Mouse (Mus musculus) CH12.LX (cell line): Measurements from ENCODE around the gene B4galt2. TPM values are rescaled to one million over a fixed set of nuclear protein-coding genes. Genes with fewer than 3 reads are reported as not detected.

Source experiments
- DNase-seq: peaks from one replicate; pipeline ENCODE4 v3.0.0-alpha.2; 2013; ENCODE audit errors: extremely low read depth
- H3K27ac ChIP-seq: 2 replicates; pipeline ENCODE4 v1.5.1; 2012; ENCODE audit warnings: low read depth, mild to moderate bottlenecking, control low read depth, moderate library complexity; ENCODE audit not compliant: insufficient read depth
- H3K27me3 ChIP-seq: replicated peaks from 2 replicates; pipeline ENCODE3; 2012; ENCODE audit warnings: inconsistent platforms
- H3K36me3 ChIP-seq, 2 experiments: replicated peaks in 1 of 2; 2 replicates each; pipeline versions ENCODE3 to v1.6.1; 2012; ENCODE audit warnings: inconsistent platforms in 1 of 2, low read length in 1 of 2, mild to moderate bottlenecking in 1 of 2, mixed read lengths in 1 of 2, moderate library complexity in 1 of 2; ENCODE audit not compliant: control insufficient read depth in 1 of 2, insufficient read depth in 1 of 2
- H3K4me1 ChIP-seq, 2 experiments: 2 replicates each; pipeline ENCODE4 v1.6.1; 2012; ENCODE audit warnings: inconsistent platforms in 1 of 2, moderate library complexity in 1 of 2; ENCODE audit not compliant: insufficient read depth in 2 of 2, control insufficient read depth in 1 of 2
- H3K4me2 ChIP-seq: 2 replicates; pipeline ENCODE4 v1.6.1; 2012; ENCODE audit warnings: low read depth, mild to moderate bottlenecking, control low read depth; ENCODE audit not compliant: poor library complexity, insufficient read depth, severe bottlenecking
- H3K4me3 ChIP-seq, 3 experiments: fragments of 150-350 bp in 1 of 3; sonication (generic) in 1 of 3; replicated peaks in 1 of 3; 2 replicates each; pipeline versions ENCODE3 to v1.5.1; 2011 to 2012; ENCODE audit warnings: low read depth in 2 of 3, low read length in 2 of 3, mild to moderate bottlenecking in 2 of 3, moderate library complexity in 2 of 3, control low read depth in 1 of 3, improper control_type of control experiment in 1 of 3, inconsistent platforms in 1 of 3, mixed read lengths in 1 of 3; ENCODE audit not compliant: poor library complexity in 1 of 3
- H3K79me2 ChIP-seq: replicated peaks from 2 replicates; pipeline ENCODE4 v1.6.1; 2012; ENCODE audit warnings: mild to moderate bottlenecking, moderate library complexity; ENCODE audit not compliant: control insufficient read depth, poor library complexity, insufficient read depth, severe bottlenecking; ENCODE audit errors: extremely low read depth
- H3K9ac ChIP-seq: 2 replicates; pipeline ENCODE4 v1.6.1; 2012; ENCODE audit warnings: low read depth, mild to moderate bottlenecking, control low read depth, moderate library complexity; ENCODE audit not compliant: insufficient read depth
- H3K9me3 ChIP-seq: replicated peaks from 2 replicates; pipeline ENCODE3; 2012; ENCODE audit warnings: low read length, inconsistent platforms, mixed read lengths
- CHD1 ChIP-seq: IDR thresholded peaks from 2 replicates; pipeline ENCODE4 v1.6.1; 2012; ENCODE audit warnings: low read depth, low read length, improper control_type of control experiment, inconsistent platforms
- CHD2 ChIP-seq: IDR thresholded peaks from 2 replicates; pipeline ENCODE4 v1.6.1; 2011; ENCODE audit warnings: low read length, improper control_type of control experiment
- CTCF ChIP-seq, 2 experiments: IDR thresholded peaks in 1 of 2; conservative IDR thresholded peaks in 1 of 2; 2 replicates each; pipeline ENCODE4 v1.5.1; 2011 to 2012; ENCODE audit warnings: low read depth in 2 of 2, low read length in 2 of 2, improper control_type of control experiment in 1 of 2, inconsistent platforms in 1 of 2, mild to moderate bottlenecking in 1 of 2, moderate library complexity in 1 of 2
- E2F4 ChIP-seq: IDR thresholded peaks from 2 replicates; pipeline ENCODE4 v1.6.1; 2011; ENCODE audit warnings: low read depth, low read length, improper control_type of control experiment; ENCODE audit not compliant: insufficient replicate concordance
- ELF1 ChIP-seq: IDR thresholded peaks from 2 replicates; pipeline ENCODE4 v1.6.1; 2014; ENCODE audit warnings: low read depth, mild to moderate bottlenecking, inconsistent platforms, low read length, improper control_type of control experiment
- ETS1 ChIP-seq: conservative IDR thresholded peaks from 2 replicates; pipeline ENCODE4 v1.6.1; 2012; ENCODE audit warnings: low read depth, mild to moderate bottlenecking, inconsistent platforms, low read length, improper control_type of control experiment, moderate library complexity
- GABPA ChIP-seq: IDR thresholded peaks from 2 replicates; pipeline ENCODE4 v1.6.1; 2012; ENCODE audit warnings: low read depth, low read length, improper control_type of control experiment, inconsistent platforms; ENCODE audit not compliant: insufficient replicate concordance
- HCFC1 ChIP-seq: IDR thresholded peaks from 2 replicates; pipeline ENCODE4 v1.6.1; 2012; ENCODE audit warnings: low read depth, mild to moderate bottlenecking, inconsistent platforms, low read length, improper control_type of control experiment
- JUND ChIP-seq: conservative IDR thresholded peaks from 2 replicates; pipeline ENCODE4 v1.6.1; 2011; ENCODE audit warnings: low read depth, low read length, improper control_type of control experiment
- KAT2A ChIP-seq: IDR thresholded peaks from 2 replicates; pipeline ENCODE4 v1.6.1; 2012; ENCODE audit warnings: low read length, improper control_type of control experiment, inconsistent platforms; ENCODE audit not compliant: insufficient replicate concordance
- MAFK ChIP-seq: IDR thresholded peaks from 2 replicates; pipeline ENCODE4 v1.6.1; 2011; ENCODE audit warnings: low read length, improper control_type of control experiment; ENCODE audit not compliant: insufficient replicate concordance
- MAX ChIP-seq: IDR thresholded peaks from 2 replicates; pipeline ENCODE4 v1.6.1; 2011; ENCODE audit warnings: low read length, improper control_type of control experiment
- MAZ ChIP-seq: IDR thresholded peaks from 2 replicates; pipeline ENCODE4 v1.6.1; 2012; ENCODE audit warnings: low read depth, mild to moderate bottlenecking, inconsistent platforms, low read length, improper control_type of control experiment, moderate library complexity
- NELFE ChIP-seq: IDR thresholded peaks from 2 replicates; pipeline ENCODE4 v1.6.1; 2011; ENCODE audit warnings: low read depth, low read length, improper control_type of control experiment
- NRF1 ChIP-seq: IDR thresholded peaks from 2 replicates; pipeline ENCODE4 v1.6.1; 2014; ENCODE audit warnings: low read depth, mild to moderate bottlenecking, inconsistent platforms, low read length, improper control_type of control experiment, moderate library complexity
- POLR2A ChIP-seq: IDR thresholded peaks from 2 replicates; pipeline ENCODE4 v1.6.1; 2011; ENCODE audit warnings: low read depth, mild to moderate bottlenecking, improper control_type of control experiment, low read length
- POLR2AphosphoS2 ChIP-seq: IDR thresholded peaks from 2 replicates; pipeline ENCODE4 v1.6.1; 2011; ENCODE audit warnings: low read depth, low read length, improper control_type of control experiment
- RCOR1 ChIP-seq: conservative IDR thresholded peaks from 2 replicates; pipeline ENCODE4 v1.6.1; 2012; ENCODE audit warnings: low read depth, mild to moderate bottlenecking, inconsistent platforms, low read length, improper control_type of control experiment
- SIN3A ChIP-seq: IDR thresholded peaks from 2 replicates; pipeline ENCODE4 v1.6.1; 2012; ENCODE audit warnings: low read length, improper control_type of control experiment, inconsistent platforms
- TBP ChIP-seq: conservative IDR thresholded peaks from 2 replicates; pipeline ENCODE4 v1.6.1; 2011; ENCODE audit warnings: low read depth, low read length, improper control_type of control experiment
- TCF12 ChIP-seq: IDR thresholded peaks from 2 replicates; pipeline ENCODE4 v1.6.1; 2014; ENCODE audit warnings: low read depth, mild to moderate bottlenecking, inconsistent platforms, low read length, improper control_type of control experiment
- USF1 ChIP-seq: IDR thresholded peaks from 2 replicates; pipeline ENCODE4 v1.6.1; 2014; ENCODE audit warnings: low read depth, mild to moderate bottlenecking, inconsistent platforms, low read length, improper control_type of control experiment
- ZC3H11A ChIP-seq: IDR thresholded peaks from 2 replicates; pipeline ENCODE4 v1.6.1; 2012; ENCODE audit warnings: low read depth, mild to moderate bottlenecking, inconsistent platforms, low read length, improper control_type of control experiment
- ZKSCAN1 ChIP-seq: IDR thresholded peaks from 2 replicates; pipeline ENCODE4 v1.6.1; 2012; ENCODE audit warnings: low read depth, inconsistent platforms, low read length, improper control_type of control experiment, borderline replicate concordance
- ZMIZ1 ChIP-seq: IDR thresholded peaks from 2 replicates; pipeline ENCODE4 v1.6.1; 2012; ENCODE audit warnings: low read depth, mild to moderate bottlenecking, inconsistent platforms, low read length, improper control_type of control experiment
- ZNF384 ChIP-seq: IDR thresholded peaks from 2 replicates; pipeline ENCODE4 v1.6.1; 2012; ENCODE audit warnings: low read depth, low read length, improper control_type of control experiment, inconsistent platforms
- dilution Hi-C: fragments of 300-500 bp; cut with MboI; formaldehyde crosslinking; loops from 2 replicates; pipeline ENCODE4 v1.14.3; 2020; ENCODE audit warnings: low sequenced_read_pairs; ENCODE audit not compliant: extremely low pct_unique_long_range_greater_than_20kb, extremely low pct_ligation_motif_present
- in situ Hi-C: fragments of 300-500 bp; cut with MboI; formaldehyde crosslinking; loops from 3 replicates; pipeline ENCODE4 v1.14.3; 2019; ENCODE audit warnings: low sequenced_read_pairs, low pct_ligation_motif_present, low pct_unique_long_range_greater_than_20kb, mixed read lengths
- polyA plus RNA-seq: library from polyadenylated mRNA; unstranded; fragments of >175 nt; gene quantifications from 2 replicates; pipeline ENCODE4 v1.2.1, GENCODE M21; 2012; ENCODE audit warnings: low read depth; ENCODE audit not compliant: insufficient read length
- total RNA-seq, 2 experiments: library from RNA; depleted of rRNA; stranded (reverse); fragments of 300-350 nt in 1 of 2; fragments of >200 nt in 1 of 2; gene quantifications; 2 replicates each; pipeline ENCODE4 v1.2.3; 2012 to 2014

The B4galt2 gene
- total and polyA plus RNA-seq, 3 experiments: 0.14 to 0.25 TPM; not detected in 1

DNA sequence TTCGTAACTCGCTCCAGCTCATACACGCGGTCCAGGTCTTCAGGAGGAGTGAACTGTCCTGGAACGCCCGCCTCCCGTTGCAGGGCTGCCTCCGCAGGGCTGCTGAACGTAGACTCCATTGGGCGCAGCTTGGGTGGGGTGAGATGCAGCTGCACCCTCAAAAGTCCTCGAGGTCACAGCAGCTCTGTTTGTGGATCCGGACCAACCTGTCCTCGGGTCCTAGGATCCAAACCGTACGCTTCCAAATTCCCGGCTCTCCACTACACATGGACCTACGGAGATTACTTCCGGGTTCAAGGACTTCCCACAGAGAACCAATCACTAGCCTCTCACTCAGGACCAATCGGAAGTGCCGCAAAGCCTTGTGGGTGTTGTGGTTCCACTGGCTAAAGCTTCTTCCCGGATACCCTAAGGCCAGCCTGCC lies 8.5 kb upstream of the B4galt2 start, which contains the start of gene Dph2 (continued):
- TF ChIP-seq KAT2A (peak; percentile 92; the same call in 1 of the 2 replicates), USF1 (no peak), ELF1 (peak; percentile 98), CHD1 (no peak), ETS1 (no peak), HCFC1 (peak; percentile 98)

DNA sequence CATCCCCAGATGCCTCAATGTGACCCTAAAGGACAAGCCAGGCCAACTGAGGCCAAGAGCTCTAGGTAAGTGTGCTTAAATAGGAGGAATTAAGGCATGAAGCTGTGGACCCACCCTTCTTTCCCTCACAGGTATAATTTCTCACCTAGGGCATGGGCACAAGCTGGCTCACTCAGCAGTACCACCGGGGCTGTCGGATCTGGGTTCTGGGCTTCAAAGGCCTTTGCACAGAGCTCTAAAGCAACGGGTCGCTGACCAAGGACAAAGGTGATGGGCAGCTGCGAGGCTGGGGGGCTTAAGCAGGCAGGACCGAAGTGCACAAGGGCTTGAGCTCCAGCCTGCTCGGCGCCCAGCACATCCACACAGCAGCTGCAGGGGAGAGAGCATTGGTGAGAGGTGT lies 7.5 kb upstream of the B4galt2 start:
- Histone ChIP-seq H3K4me2 (peak overlapping the region; percentile 73), H3K9me3 (no peaks in the 10 kb centered on the region), H3K27ac (no peak overlapping the region), H3K4me1 (peaks cover 6 to 29% of the 10 kb centered on the region in 2 experiments), H3K27me3 (no peaks in the 10 kb centered on the region), H3K9ac (peak overlapping the region; percentile 67; the same call in 1 of the 2 replicates), H3K36me3 (peaks cover 31 to 60% of the 10 kb centered on the region in 2 experiments), H3K4me3 (peak overlapping the region; percentile 70 to 91 (median 88)), H3K79me2 (peaks cover 19% of the 10 kb centered on the region)
- in situ Hi-C loops: no loop called here
- dilution Hi-C loops: no loop called here
- no peak for TF ChIP-seq TCF12
- TF ChIP-seq ZKSCAN1: no peak
- no peak for TF ChIP-seq E2F4
- no peak for TF ChIP-seq POLR2A
- no peak for TF ChIP-seq CHD1
- TF ChIP-seq ZNF384: no peak
- TF ChIP-seq USF1: no peak
- TF ChIP-seq NRF1: no peak
- no peak for TF ChIP-seq POLR2AphosphoS2
- TF ChIP-seq NELFE: no peak
- no peak for TF ChIP-seq JUND
- TF ChIP-seq CHD2: no peak
- no peak for TF ChIP-seq RCOR1
- no peak for TF ChIP-seq HCFC1
- DNase-seq: no peak

DNA sequence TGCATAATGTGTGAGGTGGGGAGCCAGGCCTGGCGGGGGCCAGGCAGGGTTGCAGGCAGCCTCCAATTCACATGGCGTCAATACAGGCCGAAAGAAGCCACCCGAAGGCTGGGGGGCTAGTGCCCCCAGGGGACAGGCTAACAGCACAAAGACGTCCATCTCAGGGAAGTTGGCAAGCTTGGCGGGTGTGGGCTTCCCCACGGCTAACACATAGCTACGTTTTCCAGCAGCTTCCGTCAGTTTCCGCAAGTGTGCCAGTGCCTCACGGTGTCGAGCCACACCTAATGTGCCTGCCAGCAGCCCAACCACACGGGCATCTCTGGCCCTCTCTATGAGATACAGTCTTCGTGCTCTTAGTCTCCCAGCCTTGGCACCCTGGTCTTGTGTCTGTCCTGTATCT lies 6.7 kb upstream of the B4galt2 start:
- Histone ChIP-seq H3K36me3 (peaks cover 31 to 60% of the 10 kb centered on the region in 2 experiments), H3K9ac (no peak overlapping the region), H3K4me3 (no peak overlapping the region), H3K4me2 (no peak overlapping the region), H3K9me3 (no peaks in the 10 kb centered on the region), H3K4me1 (peaks cover 8 to 34% of the 10 kb centered on the region in 2 experiments), H3K27me3 (no peaks in the 10 kb centered on the region), H3K27ac (no peak overlapping the region), H3K79me2 (peaks cover 21% of the 10 kb centered on the region)
- in situ Hi-C loops (no loop called here), dilution Hi-C loops (no loop called here)
- no peak for TF ChIP-seq CTCF (conservative IDR thresholded peaks at IDR 0.05 in 1 of 2, IDR thresholded peaks at IDR 0.05 in 1 of 2; ENCODE audit: low read depth in 2 of 2, low read length in 2 of 2)
- no peak for TF ChIP-seq MAX
- TF ChIP-seq NRF1: no peak
- no peak for TF ChIP-seq JUND
- no peak for TF ChIP-seq ZC3H11A
- TF ChIP-seq TCF12: no peak
- TF ChIP-seq NELFE: no peak
- no peak for TF ChIP-seq MAFK
- TF ChIP-seq TBP: no peak
- TF ChIP-seq HCFC1: no peak
- no peak for TF ChIP-seq GABPA
- no peak for TF ChIP-seq MAZ
- TF ChIP-seq RCOR1: no peak
- TF ChIP-seq ZMIZ1: no peak
- no peak for TF ChIP-seq SIN3A
- DNase-seq: no peak
